Mouse (Mus musculus): Measurements from ENCODE around the gene Btd. TPM values are rescaled to one million over a fixed set of nuclear protein-coding genes. Genes with fewer than 3 reads are reported as not detected.
A peak's percentile ranks its signal among the peaks of the same experiment; 100 is the strongest.
"Not testable (repeated sequence)": the region's sequence is repeated elsewhere in the genome, so short reads cannot be mapped to it uniquely, and the experiment has no call there.

The Btd gene
- total and polyA plus RNA-seq, 2 experiments: 42.3 to 103 TPM

DNA sequence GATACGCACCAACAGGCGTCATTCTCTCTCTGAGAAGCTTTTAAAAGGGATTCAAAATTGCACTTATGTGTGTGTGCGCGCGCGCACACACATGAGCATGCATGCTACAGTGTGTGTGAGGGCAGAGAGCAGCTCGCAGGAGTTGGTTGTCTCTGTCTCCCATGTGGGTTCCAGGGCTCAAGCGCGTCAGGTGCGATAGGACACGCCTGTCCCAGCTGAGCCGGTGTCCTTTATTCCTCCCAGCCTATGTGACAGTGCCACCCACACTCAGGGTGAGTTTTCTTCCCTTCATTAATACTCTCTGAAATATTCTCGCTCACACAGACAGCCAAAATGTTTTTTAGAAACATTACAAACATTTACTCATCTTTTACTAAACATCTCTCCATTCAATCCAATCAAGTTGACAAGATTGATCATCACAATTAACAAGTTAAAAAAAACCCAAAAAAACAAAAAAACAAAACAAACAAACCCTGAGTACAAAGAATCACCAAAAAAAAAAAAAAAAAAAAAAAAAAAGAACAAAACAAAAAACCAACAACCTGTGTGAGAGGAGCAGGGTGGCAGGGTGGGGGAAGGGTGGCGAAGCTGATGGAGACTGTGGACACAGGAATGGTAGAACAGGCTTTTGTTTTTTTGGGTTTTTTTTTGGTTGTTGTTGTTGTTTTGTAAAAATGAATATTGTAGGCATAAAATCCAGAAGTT is 38.8 kb upstream of the Btd start:
- no peak overlapping the region for H3K9ac ChIP-seq (ENCODE audit: low read depth, low read length)
- no peaks in the 10 kb centered on the region for H3K79me2 ChIP-seq (ENCODE audit: control insufficient read depth, insufficient read depth, low read length)
- TF ChIP-seq CTCF (IDR thresholded peaks at IDR 0.05; ENCODE audit: low read depth, low read length) (no peak), POLR2A (IDR thresholded peaks at IDR 0.05; ENCODE audit: extremely low read depth, insufficient read depth, low read length) (no peak)
- no peaks in the 10 kb centered on the region for H3K4me1 ChIP-seq (ENCODE audit: control insufficient read depth, insufficient read depth, low read length)
- no peaks in the 10 kb centered on the region for H3K27me3 ChIP-seq (ENCODE audit: control insufficient read depth, insufficient read depth, low read length)
- H3K4me3 ChIP-seq (ENCODE audit: insufficient read depth, low read depth, low read length): no peak overlapping the region
- no peak for DNase-seq (ENCODE audit: extremely low read depth, low read depth, low spot score)
- 94% methylated on average over 14 of the region's 14 CpGs for WGBS
- peaks cover 34% of the 10 kb centered on the region for H3K36me3 ChIP-seq (ENCODE audit: control insufficient read depth, insufficient read depth, low read length)
- no peak overlapping the region for H3K27ac ChIP-seq (replicated peaks; ENCODE audit: insufficient read depth, low read depth, low read length)

GRCm38 (mm10) chr14:31602616-31602979 is 38.2 kb upstream of the Btd start:
- H3K9ac ChIP-seq (ENCODE audit: low read depth, low read length); H3K27ac ChIP-seq (replicated peaks; ENCODE audit: insufficient read depth, low read depth, low read length); H3K79me2 ChIP-seq (ENCODE audit: control insufficient read depth, insufficient read depth, low read length); DNase-seq (ENCODE audit: extremely low read depth, low read depth, low spot score); H3K4me3 ChIP-seq (ENCODE audit: insufficient read depth, low read depth, low read length); H3K27me3 ChIP-seq (ENCODE audit: control insufficient read depth, insufficient read depth, low read length); H3K4me1 ChIP-seq (ENCODE audit: control insufficient read depth, insufficient read depth, low read length): not testable (repeated sequence)
- peaks cover 40% of the 10 kb centered on the region for H3K36me3 ChIP-seq (ENCODE audit: control insufficient read depth, insufficient read depth, low read length)
- whole genome bisulfite sequencing: 86% methylated on average over 6 of the region's 6 CpGs

DNA sequence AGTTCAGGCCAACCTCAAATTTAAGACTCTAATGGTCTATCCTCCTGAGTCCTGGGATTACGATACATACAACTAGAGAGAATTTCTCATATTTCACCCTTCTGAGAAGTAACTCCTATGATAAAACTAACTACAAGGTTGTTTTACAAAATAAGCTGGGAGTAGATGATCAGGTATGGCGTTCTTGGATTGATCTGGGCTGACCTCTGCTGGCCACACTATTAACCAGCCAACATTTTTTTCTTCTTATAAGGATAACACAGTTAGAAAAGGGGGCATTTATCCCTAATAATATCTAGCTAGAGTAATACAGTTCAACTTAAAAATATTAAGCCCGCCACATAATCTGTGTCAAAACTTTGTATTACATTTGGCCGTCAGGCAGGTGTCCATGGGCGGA is 35.9 kb upstream of the Btd start:
- TF ChIP-seq CTCF (IDR thresholded peaks at IDR 0.05; ENCODE audit: low read depth, low read length) (0 out of 2 replicates have a peak, but pooled peaks have one; percentile 1), POLR2A (IDR thresholded peaks at IDR 0.05; ENCODE audit: extremely low read depth, insufficient read depth, low read length) (no peak)
- H3K27me3 ChIP-seq (ENCODE audit: control insufficient read depth, insufficient read depth, low read length): no peaks in the 10 kb centered on the region
- DNase-seq (ENCODE audit: extremely low read depth, low read depth, low spot score): no peak
- H3K79me2 ChIP-seq (ENCODE audit: control insufficient read depth, insufficient read depth, low read length): no peaks in the 10 kb centered on the region
- no peak overlapping the region for H3K27ac ChIP-seq (replicated peaks; ENCODE audit: insufficient read depth, low read depth, low read length)
- H3K36me3 ChIP-seq (ENCODE audit: control insufficient read depth, insufficient read depth, low read length): peaks cover 58% of the 10 kb centered on the region
- WGBS: 84% methylated on average over 5 of the region's 5 CpGs
- H3K4me1 ChIP-seq (ENCODE audit: control insufficient read depth, insufficient read depth, low read length): no peaks in the 10 kb centered on the region
- H3K9ac ChIP-seq (ENCODE audit: low read depth, low read length): no peak overlapping the region
- no peak overlapping the region for H3K4me3 ChIP-seq (ENCODE audit: insufficient read depth, low read depth, low read length)

DNA sequence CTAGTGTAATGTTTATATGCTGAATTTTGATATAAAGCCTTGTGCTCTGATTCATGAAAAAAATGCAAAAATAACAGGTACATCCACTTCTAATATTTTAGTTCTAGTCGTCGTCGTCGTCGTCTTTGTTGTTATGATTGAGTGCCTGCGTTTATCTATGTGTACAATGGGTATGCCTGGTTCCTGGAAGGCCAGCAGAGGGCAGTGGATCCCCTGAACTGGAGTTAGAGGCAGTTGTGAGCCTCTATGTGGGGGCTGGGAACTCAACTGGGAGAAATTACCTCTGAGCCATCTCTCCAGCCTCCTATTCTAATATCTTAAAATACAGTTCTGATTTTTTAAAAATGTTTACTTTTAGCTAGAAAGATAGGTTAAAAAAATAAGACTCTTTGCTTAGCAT is 35.3 kb upstream of the Btd start:
- no peaks in the 10 kb centered on the region for H3K79me2 ChIP-seq (ENCODE audit: control insufficient read depth, insufficient read depth, low read length)
- H3K4me1 ChIP-seq (ENCODE audit: control insufficient read depth, insufficient read depth, low read length): no peaks in the 10 kb centered on the region
- peaks cover 63% of the 10 kb centered on the region for H3K36me3 ChIP-seq (ENCODE audit: control insufficient read depth, insufficient read depth, low read length)
- no peak overlapping the region for H3K27ac ChIP-seq (replicated peaks; ENCODE audit: insufficient read depth, low read depth, low read length)
- DNase-seq (ENCODE audit: extremely low read depth, low read depth, low spot score): no peak
- no peak overlapping the region for H3K4me3 ChIP-seq (ENCODE audit: insufficient read depth, low read depth, low read length)
- WGBS: 70% methylated on average over 6 of the region's 6 CpGs
- TF ChIP-seq POLR2A (IDR thresholded peaks at IDR 0.05; ENCODE audit: extremely low read depth, insufficient read depth, low read length) (no peak), CTCF (IDR thresholded peaks at IDR 0.05; ENCODE audit: low read depth, low read length) (peak; percentile 54)
- no peak overlapping the region for H3K9ac ChIP-seq (ENCODE audit: low read depth, low read length)
- no peaks in the 10 kb centered on the region for H3K27me3 ChIP-seq (ENCODE audit: control insufficient read depth, insufficient read depth, low read length)

DNA sequence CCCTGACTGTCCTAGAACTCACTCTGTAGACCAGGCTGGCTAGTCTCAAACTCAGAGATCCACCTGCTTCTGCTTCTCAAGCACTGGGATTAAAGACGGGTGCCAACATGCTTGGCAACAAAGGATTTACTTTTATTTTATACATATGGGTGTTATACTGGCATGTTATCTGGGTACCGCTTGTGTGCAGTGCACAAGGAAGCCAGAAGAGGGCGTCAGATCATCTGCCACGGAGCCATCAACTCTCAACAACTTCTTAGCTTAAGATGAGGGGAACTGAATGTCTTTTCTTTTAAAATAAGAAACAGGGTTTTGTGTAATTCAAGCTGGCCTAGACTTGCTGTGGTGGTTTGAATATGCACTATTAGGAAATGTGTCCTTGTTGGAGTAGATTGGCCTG is 28.8 kb upstream of the Btd start:
- Histone ChIP-seq H3K79me2 (ENCODE audit: control insufficient read depth, insufficient read depth, low read length) (no peaks in the 10 kb centered on the region), H3K4me3 (ENCODE audit: insufficient read depth, low read depth, low read length) (no peak overlapping the region), H3K4me1 (ENCODE audit: control insufficient read depth, insufficient read depth, low read length) (no peaks in the 10 kb centered on the region), H3K9ac (ENCODE audit: low read depth, low read length) (no peak overlapping the region), H3K27ac (replicated peaks; ENCODE audit: insufficient read depth, low read depth, low read length) (no peak overlapping the region), H3K36me3 (ENCODE audit: control insufficient read depth, insufficient read depth, low read length) (peaks cover 89% of the 10 kb centered on the region), H3K27me3 (ENCODE audit: control insufficient read depth, insufficient read depth, low read length) (no peaks in the 10 kb centered on the region)
- no peak for DNase-seq (ENCODE audit: extremely low read depth, low read depth, low spot score)
- 80% methylated on average over 4 of the region's 4 CpGs for WGBS
- TF ChIP-seq CTCF (IDR thresholded peaks at IDR 0.05; ENCODE audit: low read depth, low read length): peak; percentile 43; the same call in 1 of the 2 replicates
- no peak for TF ChIP-seq POLR2A (IDR thresholded peaks at IDR 0.05; ENCODE audit: extremely low read depth, insufficient read depth, low read length)

- Histone ChIP-seq H3K4me1 (ENCODE audit: control insufficient read depth, insufficient read depth, low read length) (no peaks in the 10 kb centered on the region), H3K79me2 (ENCODE audit: control insufficient read depth, insufficient read depth, low read length) (no peaks in the 10 kb centered on the region), H3K9ac (ENCODE audit: low read depth, low read length) (no peak overlapping the region), H3K36me3 (ENCODE audit: control insufficient read depth, insufficient read depth, low read length) (peaks cover 91% of the 10 kb centered on the region), H3K4me3 (ENCODE audit: insufficient read depth, low read depth, low read length) (no peak overlapping the region), H3K27me3 (ENCODE audit: control insufficient read depth, insufficient read depth, low read length) (no peaks in the 10 kb centered on the region), H3K27ac (replicated peaks; ENCODE audit: insufficient read depth, low read depth, low read length) (no peak overlapping the region)
- 62% methylated on average over 5 of the region's 5 CpGs for WGBS
- TF ChIP-seq POLR2A (IDR thresholded peaks at IDR 0.05; ENCODE audit: extremely low read depth, insufficient read depth, low read length) (no peak), CTCF (IDR thresholded peaks at IDR 0.05; ENCODE audit: low read depth, low read length) (no peak)
- DNase-seq (ENCODE audit: extremely low read depth, low read depth, low spot score): no peak
Observed at GRCm38 (mm10) chr14:31613671-31614070, 27.2 kb upstream of the Btd start.
